Mouse (Mus musculus): ENCODE measurements around the gene Rhbdf1.

DNA sequence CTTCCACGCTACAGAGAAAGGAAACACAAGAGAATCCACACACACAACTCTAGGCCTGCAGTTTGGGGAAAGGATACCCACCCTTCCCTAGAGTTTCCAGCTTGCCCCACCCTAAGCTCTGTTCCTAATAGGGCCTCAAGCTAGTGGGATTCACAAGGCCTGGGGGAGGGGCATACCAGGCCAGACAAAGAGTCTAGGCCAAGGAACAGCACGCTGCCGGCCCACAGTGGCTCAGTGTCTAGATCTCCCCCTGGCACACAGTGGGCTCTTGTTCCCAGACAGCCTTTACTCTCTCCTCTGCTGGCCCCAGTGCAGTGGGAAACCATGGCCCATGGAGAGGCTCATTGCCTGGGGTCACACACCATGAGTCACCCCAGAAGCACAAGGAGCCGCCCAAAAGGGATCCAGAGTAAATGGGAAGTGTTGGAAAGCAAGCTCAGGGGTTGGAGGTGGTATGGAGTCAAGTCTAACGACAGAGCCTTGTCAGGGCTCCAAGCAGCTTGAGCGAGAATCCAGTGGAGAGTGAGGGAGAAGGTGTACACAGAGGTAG, 3.5 kb downstream of the Rhbdf1 start:
- no peak for TF ChIP-seq CTCF (IDR thresholded peaks at IDR 0.05; ENCODE audit: insufficient read depth, low read length)
- TF ChIP-seq POLR2A (IDR thresholded peaks at IDR 0.05; ENCODE audit: borderline replicate concordance, extremely low read depth, low read depth, low read length) = no peak
